Mouse (Mus musculus) hindbrain, embryonic 12.5 days (tissue): ENCODE measurements around the gene Prpf6. TPM values are rescaled to one million over a fixed set of nuclear protein-coding genes. Genes with fewer than 3 reads are reported as not detected.
A peak's percentile ranks its signal among the peaks of the same experiment; 100 is the strongest.

Experiments used
- ATAC-seq: fragments of 200-750 bp; cut with Nextera tagmentation; 2 replicates; pipeline ENCODE4 v1.8.0; 2017; ENCODE audit warnings: moderate TSS enrichment; ENCODE audit not compliant: low FRiP score
- H3K27ac ChIP-seq: fragments of 300-500 bp; sonication (generic); 2 replicates; pipeline ENCODE4 v1.5.1; 2016; ENCODE audit warnings: mild to moderate bottlenecking
- H3K27me3 ChIP-seq: fragments of 300-500 bp; sonication (generic); 2 replicates; pipeline ENCODE4 v1.6.1; 2016; ENCODE audit warnings: mild to moderate bottlenecking
- H3K36me3 ChIP-seq: fragments of 300-500 bp; sonication (generic); 2 replicates; pipeline ENCODE4 v1.6.1; 2016; ENCODE audit warnings: mild to moderate bottlenecking
- H3K4me1 ChIP-seq: fragments of 300-500 bp; sonication (generic); 2 replicates; pipeline ENCODE4 v1.6.1; 2016
- H3K4me2 ChIP-seq: fragments of 300-500 bp; sonication (generic); replicated peaks from 2 replicates; pipeline ENCODE4 v1.6.1; 2016; ENCODE audit warnings: mild to moderate bottlenecking
- H3K4me3 ChIP-seq: fragments of 300-500 bp; sonication (generic); 2 replicates; pipeline ENCODE4 v1.5.1; 2016; ENCODE audit warnings: mild to moderate bottlenecking
- H3K9ac ChIP-seq: fragments of 300-500 bp; sonication (generic); 2 replicates; pipeline ENCODE4 v1.6.1; 2016; ENCODE audit warnings: mild to moderate bottlenecking, moderate library complexity
- H3K9me3 ChIP-seq: fragments of 300-500 bp; sonication (generic); replicated peaks from 2 replicates; pipeline ENCODE4 v1.6.1; 2016; ENCODE audit warnings: mild to moderate bottlenecking
- WGBS: fragments of 180-500 bp; shearing (Covaris S2); methylation state at CpG from one replicate; pipeline ENCODE4 v1.1.7; 2016; 5-methylcytosine and 5-hydroxymethylcytosine counted together
- polyA plus RNA-seq: library from polyadenylated mRNA; unstranded; fragments of >200 nt; fragmentation: Nextera tagmentation; extraction: Ambion mirVana; gene quantifications from 2 replicates; pipeline ENCODE4 v1.2.1, GENCODE M21; 2016

Gene Prpf6
- polyA plus RNA-seq, 1 experiment from 2014 or later = 72.4 TPM

- 94% methylated on average over 15 of the region's 15 CpGs for whole genome bisulfite sequencing
- Histone ChIP-seq H3K4me3 (no peak overlapping the region), H3K36me3 (peaks cover 29% of the 10 kb centered on the region), H3K4me2 (no peak overlapping the region), H3K4me1 (peaks cover 8% of the 10 kb centered on the region), H3K27ac (no peak overlapping the region), H3K9me3 (no peaks in the 10 kb centered on the region), H3K9ac (no peak overlapping the region), H3K27me3 (no peaks in the 10 kb centered on the region)
- ATAC-seq = no peak
Observed at GRCm38 (mm10) chr2:181572921-181573920, 18.4 kb upstream of the Prpf6 start.

GRCm38 (mm10) chr2:181573961-181574360 is 17.7 kb upstream of the Prpf6 start:
- WGBS = 92% methylated on average over 9 of the region's 9 CpGs

GRCm38 (mm10) chr2:181574921-181575545 is 16.6 kb upstream of the Prpf6 start:
- Histone ChIP-seq H3K4me2 (no peak overlapping the region), H3K9me3 (no peaks in the 10 kb centered on the region), H3K27me3 (no peaks in the 10 kb centered on the region), H3K4me3 (no peak overlapping the region), H3K27ac (no peak overlapping the region), H3K4me1 (peaks cover 13% of the 10 kb centered on the region), H3K36me3 (peaks cover 24% of the 10 kb centered on the region), H3K9ac (no peak overlapping the region)
- no peak for ATAC-seq
- WGBS = 94% methylated on average over 7 of the region's 7 CpGs

More at GRCm38 (mm10) chr2:181573961-181574360, 17.7 kb upstream of the Prpf6 start:
- no peak for ATAC-seq
- no peaks in the 10 kb centered on the region for H3K27me3 ChIP-seq
- H3K4me2 ChIP-seq = no peak overlapping the region
- H3K4me1 ChIP-seq = peaks cover 12% of the 10 kb centered on the region
- no peak overlapping the region for H3K9ac ChIP-seq
- H3K4me3 ChIP-seq = no peak overlapping the region
- no peaks in the 10 kb centered on the region for H3K9me3 ChIP-seq
- H3K36me3 ChIP-seq = peaks cover 29% of the 10 kb centered on the region
- H3K27ac ChIP-seq = no peak overlapping the region

- WGBS = 93% methylated on average over 2 of the region's 2 CpGs
- Histone ChIP-seq H3K36me3 (peaks cover 24% of the 10 kb centered on the region), H3K9me3 (no peaks in the 10 kb centered on the region), H3K4me2 (no peak overlapping the region), H3K27ac (no peak overlapping the region), H3K9ac (no peak overlapping the region), H3K4me3 (no peak overlapping the region), H3K4me1 (peaks cover 22% of the 10 kb centered on the region), H3K27me3 (no peaks in the 10 kb centered on the region)
- ATAC-seq = no peak
Observed at GRCm38 (mm10) chr2:181576613-181577012, 15.1 kb upstream of the Prpf6 start.

- Histone ChIP-seq H3K36me3 (peaks cover 21% of the 10 kb centered on the region), H3K4me3 (no peak overlapping the region), H3K9me3 (no peaks in the 10 kb centered on the region), H3K27me3 (no peaks in the 10 kb centered on the region), H3K27ac (0 out of 2 replicates have a peak overlapping the region, but pooled peaks have one; percentile 30), H3K4me2 (no peak overlapping the region), H3K9ac (no peak overlapping the region), H3K4me1 (peaks cover 22% of the 10 kb centered on the region)
- no peak for ATAC-seq
- 65% methylated on average over 2 of the region's 2 CpGs for WGBS
Observed at GRCm38 (mm10) chr2:181577126-181577525, 14.5 kb upstream of the Prpf6 start.

GRCm38 (mm10) chr2:181577981-181578581 is 13.6 kb upstream of the Prpf6 start:
- H3K9me3 ChIP-seq = no peaks in the 10 kb centered on the region
- H3K9ac ChIP-seq = no peak overlapping the region
- H3K27me3 ChIP-seq = no peaks in the 10 kb centered on the region
- H3K27ac ChIP-seq = no peak overlapping the region
- no peak for ATAC-seq
- no peak overlapping the region for H3K4me2 ChIP-seq
- H3K4me1 ChIP-seq = peaks cover 22% of the 10 kb centered on the region
- peaks cover 12% of the 10 kb centered on the region for H3K36me3 ChIP-seq
- WGBS = 87% methylated on average over 7 of the region's 7 CpGs
- no peak overlapping the region for H3K4me3 ChIP-seq

GRCm38 (mm10) chr2:181578790-181579618 is 12.7 kb upstream of the Prpf6 start:
- peaks cover 11% of the 10 kb centered on the region for H3K36me3 ChIP-seq
- no peak overlapping the region for H3K27ac ChIP-seq
- no peaks in the 10 kb centered on the region for H3K9me3 ChIP-seq
- peaks cover 22% of the 10 kb centered on the region for H3K4me1 ChIP-seq
- H3K4me2 ChIP-seq = no peak overlapping the region
- no peak for ATAC-seq
- no peaks in the 10 kb centered on the region for H3K27me3 ChIP-seq
- 0 out of 2 replicates have a peak overlapping the region, but pooled peaks have one; percentile 25 for H3K9ac ChIP-seq
- no peak overlapping the region for H3K4me3 ChIP-seq
- 78% methylated on average over 5 of the region's 5 CpGs for WGBS

GRCm38 (mm10) chr2:181579681-181580080 is 12.0 kb upstream of the Prpf6 start:
- 82% methylated on average over 1 of the region's 1 CpGs for WGBS
- Histone ChIP-seq H3K9ac (0 out of 2 replicates have a peak overlapping the region, but pooled peaks have one; percentile 25), H3K27me3 (no peaks in the 10 kb centered on the region)

GRCm38 (mm10) chr2:181580131-181580772 is 11.4 kb upstream of the Prpf6 start:
- peak overlapping the region; percentile 75 for H3K4me3 ChIP-seq
- no peaks in the 10 kb centered on the region for H3K9me3 ChIP-seq
- no peaks in the 10 kb centered on the region for H3K27me3 ChIP-seq
- peaks cover 22% of the 10 kb centered on the region for H3K4me1 ChIP-seq
- ATAC-seq = no peak
- peak overlapping the region; percentile 88 for H3K9ac ChIP-seq
- peak overlapping the region; percentile 94 for H3K4me2 ChIP-seq
- WGBS = 79% methylated on average over 5 of the region's 5 CpGs
- H3K36me3 ChIP-seq = peaks cover 19% of the 10 kb centered on the region
- H3K27ac ChIP-seq = no peak overlapping the region; the same call in 1 of the 2 replicates

More at GRCm38 (mm10) chr2:181579681-181580080, 12.0 kb upstream of the Prpf6 start:
- ATAC-seq = no peak
- Histone ChIP-seq H3K27ac (no peak overlapping the region), H3K4me2 (no peak overlapping the region), H3K4me3 (no peak overlapping the region), H3K36me3 (peaks cover 13% of the 10 kb centered on the region), H3K4me1 (peaks cover 22% of the 10 kb centered on the region), H3K9me3 (no peaks in the 10 kb centered on the region)

- H3K9me3 ChIP-seq = no peaks in the 10 kb centered on the region
- H3K9ac ChIP-seq = peak overlapping the region; percentile 88
- peak overlapping the region; percentile 93 for H3K27ac ChIP-seq
- no peaks in the 10 kb centered on the region for H3K27me3 ChIP-seq
- peak overlapping the region; percentile 75 for H3K4me3 ChIP-seq
- ATAC-seq = peak; percentile 67
- H3K36me3 ChIP-seq = peaks cover 27% of the 10 kb centered on the region
- peak overlapping the region; percentile 94 for H3K4me2 ChIP-seq
- H3K4me1 ChIP-seq = peaks cover 22% of the 10 kb centered on the region
- WGBS = under 1% methylated on average over 11 of the region's 11 CpGs
Observed at GRCm38 (mm10) chr2:181581016-181581401, 10.7 kb upstream of the Prpf6 start.
